Mouse (Mus musculus): ENCODE measurements around the gene Cubn. TPM values are rescaled to one million over a fixed set of nuclear protein-coding genes. Genes with fewer than 3 reads are reported as not detected.

Cubn gene
- total and polyA plus RNA-seq, 2 experiments from 2014 or later: 0.39 to 1.9 TPM

DNA sequence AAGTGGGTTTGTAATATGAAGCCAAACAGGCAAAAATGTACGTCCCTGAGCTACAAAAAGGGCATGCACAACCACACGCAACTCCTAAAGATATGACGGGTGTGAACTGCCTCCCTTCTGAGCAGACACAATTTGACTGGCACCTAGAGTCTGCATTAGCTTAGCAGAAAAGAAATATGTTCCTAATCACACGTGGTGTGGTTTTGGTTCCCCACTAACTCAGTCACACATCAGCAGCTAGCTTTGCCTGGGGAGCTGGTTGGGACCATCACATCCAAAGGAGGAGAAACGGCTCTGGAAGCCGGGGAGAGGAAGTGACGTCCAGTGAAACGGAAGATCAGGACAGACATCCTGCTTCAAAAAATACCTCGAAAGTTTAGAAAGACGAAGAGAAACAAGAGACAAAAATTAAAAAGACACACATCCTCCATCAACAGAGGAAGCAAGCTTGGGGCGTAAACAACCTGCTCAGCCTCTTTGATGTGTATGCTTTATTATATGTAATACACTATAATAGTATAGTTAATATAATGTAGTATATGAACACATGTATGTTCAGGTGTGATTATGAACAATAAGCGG is 258.3 kb downstream of the Cubn start:
- ATAC-seq (ENCODE audit: low FRiP score): no peak
- TF ChIP-seq CTCF (IDR thresholded peaks at IDR 0.05): no peak
- Histone ChIP-seq H3K27ac (ENCODE audit: low read depth, low read length) (no peak overlapping the region), H3K4me2 (ENCODE audit: low read depth, low read length, poor library complexity, severe bottlenecking) (no peak overlapping the region), H3K27me3 (ENCODE audit: insufficient read depth, low read length) (no peaks in the 10 kb centered on the region), H3K4me3 (ENCODE audit: low read depth, low read length) (no peak overlapping the region), H3K9ac (replicated peaks; ENCODE audit: low read length, poor library complexity, severe bottlenecking) (no peak overlapping the region), H3K36me3 (ENCODE audit: insufficient read depth, low read length) (no peaks in the 10 kb centered on the region), H3K4me1 (ENCODE audit: insufficient read depth, low read length) (no peaks in the 10 kb centered on the region), H3K9me3 (ENCODE audit: low read length) (no peaks in the 10 kb centered on the region)
- 87% methylated on average over 12 of the region's 12 CpGs for WGBS
- DNase-seq (ENCODE audit: low spot score): no peak

DNA sequence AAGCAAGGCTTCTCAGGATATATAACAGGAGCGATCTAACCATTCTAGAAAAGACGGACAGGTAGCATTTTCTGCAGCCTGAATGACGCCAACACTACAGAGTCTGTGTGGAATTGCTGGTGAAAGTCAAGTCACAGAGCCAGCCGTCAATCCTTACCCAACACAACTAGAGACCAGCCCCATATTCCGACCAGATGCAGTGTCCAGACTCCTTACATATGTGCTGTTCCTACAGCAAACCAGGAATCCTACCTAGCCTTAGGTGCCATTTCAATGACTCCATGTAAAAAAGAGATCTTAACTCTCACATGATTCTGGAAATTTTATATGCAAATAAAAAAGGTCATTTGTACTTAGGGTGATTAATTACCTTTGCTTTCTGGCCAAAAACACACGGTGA is 259.3 kb downstream of the Cubn start:
- Histone ChIP-seq H3K36me3 (ENCODE audit: insufficient read depth, low read length) (no peaks in the 10 kb centered on the region), H3K27me3 (ENCODE audit: insufficient read depth, low read length) (no peaks in the 10 kb centered on the region), H3K4me1 (ENCODE audit: insufficient read depth, low read length) (no peaks in the 10 kb centered on the region), H3K4me3 (ENCODE audit: low read depth, low read length) (no peak overlapping the region), H3K9ac (replicated peaks; ENCODE audit: low read length, poor library complexity, severe bottlenecking) (no peak overlapping the region), H3K9me3 (ENCODE audit: low read length) (no peaks in the 10 kb centered on the region), H3K27ac (ENCODE audit: low read depth, low read length) (no peak overlapping the region), H3K4me2 (ENCODE audit: low read depth, low read length, poor library complexity, severe bottlenecking) (no peak overlapping the region)
- 91% methylated on average over 6 of the region's 6 CpGs for WGBS
- DNase-seq (ENCODE audit: low spot score) (no peak), ATAC-seq (ENCODE audit: low FRiP score) (no peak)
- no peak for TF ChIP-seq CTCF (IDR thresholded peaks at IDR 0.05)

DNA sequence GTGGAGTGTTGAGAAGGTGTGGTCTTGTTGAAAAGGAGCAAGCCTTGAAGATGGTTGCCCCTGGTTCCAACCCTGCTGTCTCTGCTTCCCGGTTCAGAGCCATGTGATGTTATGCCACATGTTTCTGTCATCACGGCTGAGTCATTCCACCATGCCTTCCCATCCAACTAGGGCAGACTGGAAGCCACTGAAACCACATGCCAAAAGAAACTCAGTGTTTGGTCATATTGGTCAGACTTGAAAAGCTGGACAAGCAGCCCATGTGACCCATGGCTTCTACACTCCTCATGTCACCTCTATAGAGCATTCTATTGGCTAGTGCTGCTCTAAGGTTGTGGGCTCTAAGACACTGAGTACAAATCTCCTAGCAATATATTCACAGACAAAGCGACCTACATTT is 261.9 kb downstream of the Cubn start:
- no peak overlapping the region for H3K27ac ChIP-seq (ENCODE audit: low read depth, low read length)
- H3K36me3 ChIP-seq (ENCODE audit: insufficient read depth, low read length): no peaks in the 10 kb centered on the region
- H3K9ac ChIP-seq (replicated peaks; ENCODE audit: low read length, poor library complexity, severe bottlenecking): no peak overlapping the region
- ATAC-seq (ENCODE audit: low FRiP score) (no peak), DNase-seq (ENCODE audit: low spot score) (no peak)
- no peaks in the 10 kb centered on the region for H3K27me3 ChIP-seq (ENCODE audit: insufficient read depth, low read length)
- H3K4me1 ChIP-seq (ENCODE audit: insufficient read depth, low read length): no peaks in the 10 kb centered on the region
- WGBS: over 99% methylated on average over 3 of the region's 3 CpGs
- H3K4me3 ChIP-seq (ENCODE audit: low read depth, low read length): no peak overlapping the region
- no peak overlapping the region for H3K4me2 ChIP-seq (ENCODE audit: low read depth, low read length, poor library complexity, severe bottlenecking)
- no peak for TF ChIP-seq CTCF (IDR thresholded peaks at IDR 0.05)
- no peaks in the 10 kb centered on the region for H3K9me3 ChIP-seq (ENCODE audit: low read length)

Other genes with a start within 250 kb of the Cubn start
- gene Rsu1, start 220.4 kb downstream of the Cubn start, total RNA-seq (2014; rRNA removed): 57.9 and 114 TPM in 2 replicates
- 80.9 and 85.8 TPM in 2 replicates for gene Rsu1, start 220.4 kb downstream of the Cubn start, polyA plus RNA-seq (2015; fragmentation: Nextera tagmentation; extraction: Ambion mirVana)
- gene Trdmt1, start 52.9 kb upstream of the Cubn start, total RNA-seq (2014; rRNA removed): 6.6 and 8.1 TPM in 2 replicates
- 5.8 and 7.3 TPM in 2 replicates for gene Trdmt1, start 52.9 kb upstream of the Cubn start, polyA plus RNA-seq (2015; fragmentation: Nextera tagmentation; extraction: Ambion mirVana)
- gene Vim, start 82.1 kb upstream of the Cubn start, total RNA-seq (2014; rRNA removed): 432 and 554 TPM in 2 replicates
- 223 and 244 TPM in 2 replicates for gene Vim, start 82.1 kb upstream of the Cubn start, polyA plus RNA-seq (2015; fragmentation: Nextera tagmentation; extraction: Ambion mirVana)

Measured in midbrain, postnatal 0 days (tissue).